Mouse (Mus musculus): ENCODE results near the gene Gm29289. TPM values are rescaled to one million over a fixed set of nuclear protein-coding genes. Genes with fewer than 3 reads are reported as not detected.
"Not testable (repeated sequence)": the region's sequence is repeated elsewhere in the genome, so short reads cannot be mapped to it uniquely, and the experiment has no call there.

Gm29289 gene
- not detected in 2 replicates for polyA plus RNA-seq (2012; rRNA removed)

DNA sequence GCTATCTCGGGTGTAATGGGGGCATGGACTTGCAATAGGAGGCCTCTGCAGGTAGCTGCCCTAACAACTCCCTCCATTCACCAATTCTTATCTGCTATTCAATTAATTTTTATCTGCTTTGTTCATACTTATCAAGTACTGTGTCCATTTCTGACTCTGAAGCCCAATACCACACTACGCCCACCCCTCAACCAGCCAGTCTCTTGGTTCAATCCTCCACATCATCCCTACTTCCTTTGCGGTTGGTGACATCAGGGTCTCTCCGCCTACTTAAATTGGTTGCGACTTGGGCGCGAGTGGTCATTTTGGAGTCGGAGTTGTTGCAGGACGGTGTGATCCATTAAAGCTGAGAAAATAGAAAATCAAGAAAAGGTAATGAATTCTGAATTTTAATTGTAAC lies at the start of gene Gm29289:
Gene Gm29289 (plus strand): TSS at position 301 of the 400 bp plus-strand sequence.
- not testable (repeated sequence) for H3K4me3 ChIP-seq (ENCODE audit: control insufficient read depth, low read depth, low read length); H3K36me3 ChIP-seq (ENCODE audit: control insufficient read depth, insufficient read depth, low read length); H3K27ac ChIP-seq (ENCODE audit: control insufficient read depth, insufficient read depth, low read depth, low read length); H3K27me3 ChIP-seq (ENCODE audit: control insufficient read depth, insufficient read depth, low read length); H3K4me1 ChIP-seq (ENCODE audit: control insufficient read depth, insufficient read depth, low read length)

GRCm38 (mm10) chrY:2900689-2901088 lies 31.7 kb upstream of the Gm29289 start, which contains the start of gene Gm10352:
TSS of gene Gm10352 (plus strand) at chrY:2900989.
- not testable (repeated sequence) for H3K27me3 ChIP-seq (ENCODE audit: control insufficient read depth, insufficient read depth, low read length); H3K27ac ChIP-seq (ENCODE audit: control insufficient read depth, insufficient read depth, low read depth, low read length); H3K4me3 ChIP-seq (ENCODE audit: control insufficient read depth, low read depth, low read length); H3K36me3 ChIP-seq (ENCODE audit: control insufficient read depth, insufficient read depth, low read length); H3K4me1 ChIP-seq (ENCODE audit: control insufficient read depth, insufficient read depth, low read length)

Other genes with a start within 250 kb of the Gm29289 start
- 1.6 and 2.2 TPM in 2 replicates for gene H2al2b, start 211.9 kb upstream of the Gm29289 start, polyA plus RNA-seq (2012; rRNA removed)
- gene Gm4064, start 136.4 kb upstream of the Gm29289 start, polyA plus RNA-seq (2012; rRNA removed), result 0.12 and 0.43 TPM in 2 replicates
- not detected in 2 replicates for gene Rbmy, start 101.9 kb upstream of the Gm29289 start, polyA plus RNA-seq (2012; rRNA removed)
- not detected in 2 replicates for gene Gm10256, start 101.9 kb upstream of the Gm29289 start, polyA plus RNA-seq (2012; rRNA removed)
- gene Gm10352, start 31.6 kb upstream of the Gm29289 start, polyA plus RNA-seq (2012; rRNA removed), result 1.6 and 4.1 TPM in 2 replicates